Mouse (Mus musculus): ENCODE data around the gene Mzf1.

DNA sequence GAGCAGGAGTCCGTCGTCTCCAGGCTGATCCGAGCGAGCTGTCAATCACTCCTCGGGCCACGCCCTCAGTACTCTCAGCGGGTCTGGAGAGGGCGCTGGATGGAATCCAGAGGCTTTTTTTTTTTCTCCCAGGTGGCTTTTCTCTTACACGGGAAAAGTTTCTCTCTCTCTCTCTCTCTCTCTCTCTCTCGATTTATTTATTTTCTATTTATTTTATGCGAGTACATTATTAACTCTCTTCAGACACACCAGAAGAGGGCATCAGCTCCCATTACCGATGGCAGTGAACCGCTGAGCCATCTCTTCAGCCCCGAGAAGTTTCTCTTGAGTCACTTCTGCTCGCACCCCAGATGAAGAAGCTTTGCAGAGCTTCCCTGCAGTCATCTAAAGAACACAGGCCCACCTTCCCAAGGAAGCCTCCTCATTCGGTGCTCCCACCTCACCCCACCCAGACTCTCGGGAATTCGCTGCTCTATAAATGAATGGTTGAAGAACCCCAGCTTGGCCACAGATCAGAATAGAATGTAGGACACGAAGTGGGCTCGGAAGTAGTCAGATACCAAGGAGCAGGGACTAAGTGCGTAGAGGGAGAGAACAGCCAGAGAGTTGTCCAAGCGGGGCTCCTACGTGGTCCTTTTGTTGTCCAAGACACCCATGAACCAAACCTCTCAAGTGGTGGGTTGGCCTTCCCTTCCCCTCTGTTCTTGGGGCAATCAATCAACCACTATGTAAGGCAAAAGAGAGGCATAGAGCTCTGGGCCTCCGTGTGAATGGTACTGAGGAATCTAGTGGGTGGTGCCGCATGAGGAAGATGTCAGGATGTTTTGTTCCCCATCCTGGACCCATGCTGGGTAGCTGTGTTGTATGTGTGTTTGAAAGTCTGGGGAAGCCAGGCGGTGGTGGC is 44.3 kb downstream of the Mzf1 start, which contains the start of gene Zbtb45:
- no peak for TF ChIP-seq POLR2A (IDR thresholded peaks at IDR 0.05; ENCODE audit: low read depth, low read length)
- TF ChIP-seq CTCF (IDR thresholded peaks at IDR 0.05; ENCODE audit: extremely low read depth, insufficient read length, insufficient replicate concordance, low read depth, low read length) = no peak
